Mouse (Mus musculus) hindbrain, embryonic 15.5 days (tissue): ENCODE data around the gene I830077J02Rik. TPM values are rescaled to one million over a fixed set of nuclear protein-coding genes. Genes with fewer than 3 reads are reported as not detected.

Experiments used
- ATAC-seq: fragments of 200-750 bp; cut with Nextera tagmentation; 2 replicates; pipeline ENCODE4 v1.8.0; 2017; ENCODE audit warnings: low read depth, moderate number of reproducible peaks, moderate TSS enrichment; ENCODE audit not compliant: low FRiP score
- H3K27ac ChIP-seq: fragments of 300-500 bp; sonication (generic); replicated peaks from 2 replicates; pipeline ENCODE4 v1.5.1; 2015; ENCODE audit warnings: mild to moderate bottlenecking, inconsistent platforms
- H3K27me3 ChIP-seq: fragments of 300-500 bp; sonication (generic); 2 replicates; pipeline ENCODE4 v1.6.1; 2015; ENCODE audit warnings: control low read depth, inconsistent platforms
- H3K36me3 ChIP-seq: fragments of 300-500 bp; sonication (generic); 2 replicates; pipeline ENCODE4 v1.6.1; 2015; ENCODE audit warnings: control low read depth, inconsistent platforms
- H3K4me1 ChIP-seq: fragments of 300-500 bp; sonication (generic); replicated peaks from 2 replicates; pipeline ENCODE4 v1.6.1; 2015; ENCODE audit warnings: control low read depth, inconsistent platforms
- H3K4me2 ChIP-seq: fragments of 300-500 bp; sonication (generic); 2 replicates; pipeline ENCODE4 v1.6.1; 2015; ENCODE audit warnings: moderate library complexity, mild to moderate bottlenecking, inconsistent platforms
- H3K4me3 ChIP-seq: fragments of 300-500 bp; sonication (generic); 2 replicates; pipeline ENCODE4 v1.5.1; 2015; ENCODE audit warnings: mild to moderate bottlenecking, inconsistent platforms
- H3K9ac ChIP-seq: fragments of 300-500 bp; sonication (generic); 2 replicates; pipeline ENCODE4 v1.6.1; 2015; ENCODE audit warnings: inconsistent platforms
- H3K9me3 ChIP-seq: fragments of 300-500 bp; sonication (generic); 2 replicates; pipeline ENCODE4 v1.6.1; 2016; ENCODE audit warnings: control low read depth, inconsistent platforms
- WGBS: fragments of 180-500 bp; shearing (Covaris S2); methylation state at CpG from one replicate; pipeline ENCODE4 v1.1.7; 2015; 5-methylcytosine and 5-hydroxymethylcytosine counted together
- polyA plus RNA-seq: library from polyadenylated mRNA; unstranded; fragments of >200 nt; fragmentation: Nextera tagmentation; extraction: Ambion mirVana; gene quantifications from 2 replicates; pipeline ENCODE4 v1.2.1, GENCODE M21; 2015

Gene I830077J02Rik
- polyA plus RNA-seq, 1 experiment from 2014 or later: 0.17 TPM

- WGBS: 86% methylated on average over 3 of the region's 3 CpGs
- H3K36me3 ChIP-seq: no peaks in the 10 kb centered on the region
- H3K9ac ChIP-seq: no peak overlapping the region
- ATAC-seq: no peak
- H3K27ac ChIP-seq: no peak overlapping the region
- H3K27me3 ChIP-seq: no peaks in the 10 kb centered on the region
- H3K9me3 ChIP-seq: no peaks in the 10 kb centered on the region
- no peaks in the 10 kb centered on the region for H3K4me1 ChIP-seq
- H3K4me2 ChIP-seq: no peak overlapping the region
- H3K4me3 ChIP-seq: no peak overlapping the region
These were observed 31.7 kb downstream of the I830077J02Rik start for GRCm38 (mm10) chr3:105900716-105901115.

GRCm38 (mm10) chr3:105900266-105900665 is 32.2 kb downstream of the I830077J02Rik start:
- Histone ChIP-seq H3K4me2 (no peak overlapping the region), H3K27ac (no peak overlapping the region), H3K9ac (no peak overlapping the region), H3K36me3 (no peaks in the 10 kb centered on the region), H3K4me1 (no peaks in the 10 kb centered on the region), H3K9me3 (no peaks in the 10 kb centered on the region), H3K4me3 (no peak overlapping the region), H3K27me3 (no peaks in the 10 kb centered on the region)
- ATAC-seq: no peak
- WGBS: 82% methylated on average over 6 of the region's 6 CpGs

- Histone ChIP-seq H3K27me3 (no peaks in the 10 kb centered on the region), H3K36me3 (no peaks in the 10 kb centered on the region), H3K4me1 (no peaks in the 10 kb centered on the region), H3K9me3 (no peaks in the 10 kb centered on the region), H3K9ac (no peak overlapping the region), H3K4me2 (no peak overlapping the region), H3K27ac (no peak overlapping the region), H3K4me3 (no peak overlapping the region)
- ATAC-seq: peak; percentile 86
- 42% methylated on average over 8 of the region's 8 CpGs for WGBS
These were observed 32.9 kb downstream of the I830077J02Rik start for GRCm38 (mm10) chr3:105899394-105900147.

GRCm38 (mm10) chr3:105898861-105899260 is 33.6 kb downstream of the I830077J02Rik start:
- Histone ChIP-seq H3K4me2 (no peak overlapping the region), H3K4me3 (no peak overlapping the region), H3K27me3 (no peaks in the 10 kb centered on the region), H3K9ac (no peak overlapping the region), H3K9me3 (no peaks in the 10 kb centered on the region), H3K27ac (no peak overlapping the region), H3K36me3 (no peaks in the 10 kb centered on the region), H3K4me1 (no peaks in the 10 kb centered on the region)
- 95% methylated on average over 11 of the region's 11 CpGs for WGBS
- no peak for ATAC-seq

GRCm38 (mm10) chr3:105898325-105898724 is 34.1 kb downstream of the I830077J02Rik start:
- H3K36me3 ChIP-seq: no peaks in the 10 kb centered on the region
- H3K9ac ChIP-seq: no peak overlapping the region
- no peak overlapping the region for H3K4me2 ChIP-seq
- H3K9me3 ChIP-seq: no peaks in the 10 kb centered on the region
- 82% methylated on average over 2 of the region's 2 CpGs for WGBS
- no peak overlapping the region for H3K4me3 ChIP-seq
- ATAC-seq: no peak
- H3K4me1 ChIP-seq: no peaks in the 10 kb centered on the region
- no peaks in the 10 kb centered on the region for H3K27me3 ChIP-seq
- H3K27ac ChIP-seq: no peak overlapping the region

GRCm38 (mm10) chr3:105896811-105897210 is 35.7 kb downstream of the I830077J02Rik start:
- no peak overlapping the region for H3K27ac ChIP-seq
- ATAC-seq: no peak

GRCm38 (mm10) chr3:105894601-105895592 is 37.6 kb downstream of the I830077J02Rik start:
- no peak for ATAC-seq
- Histone ChIP-seq H3K4me3 (no peak overlapping the region), H3K27me3 (no peaks in the 10 kb centered on the region), H3K36me3 (no peaks in the 10 kb centered on the region), H3K9me3 (no peaks in the 10 kb centered on the region), H3K4me2 (no peak overlapping the region), H3K27ac (no peak overlapping the region), H3K4me1 (no peaks in the 10 kb centered on the region), H3K9ac (no peak overlapping the region)
- 82% methylated on average over 23 of the region's 23 CpGs for WGBS

More at GRCm38 (mm10) chr3:105896811-105897210, 35.7 kb downstream of the I830077J02Rik start:
- H3K27me3 ChIP-seq: no peaks in the 10 kb centered on the region
- H3K9me3 ChIP-seq: no peaks in the 10 kb centered on the region
- H3K4me3 ChIP-seq: no peak overlapping the region
- H3K4me1 ChIP-seq: no peaks in the 10 kb centered on the region
- 86% methylated on average over 3 of the region's 3 CpGs for WGBS
- H3K36me3 ChIP-seq: no peaks in the 10 kb centered on the region
- H3K9ac ChIP-seq: no peak overlapping the region
- no peak overlapping the region for H3K4me2 ChIP-seq

GRCm38 (mm10) chr3:105893941-105894391 is 38.5 kb downstream of the I830077J02Rik start:
- Histone ChIP-seq H3K36me3 (no peaks in the 10 kb centered on the region), H3K4me2 (no peak overlapping the region), H3K27me3 (no peaks in the 10 kb centered on the region), H3K9ac (no peak overlapping the region), H3K4me3 (no peak overlapping the region), H3K27ac (no peak overlapping the region), H3K9me3 (no peaks in the 10 kb centered on the region), H3K4me1 (no peaks in the 10 kb centered on the region)
- WGBS: 73% methylated on average over 6 of the region's 6 CpGs
- no peak for ATAC-seq

GRCm38 (mm10) chr3:105892572-105893495 is 39.6 kb downstream of the I830077J02Rik start:
- H3K36me3 ChIP-seq: no peaks in the 10 kb centered on the region
- no peak overlapping the region for H3K9ac ChIP-seq
- no peaks in the 10 kb centered on the region for H3K27me3 ChIP-seq
- no peak overlapping the region for H3K4me2 ChIP-seq
- H3K9me3 ChIP-seq: no peaks in the 10 kb centered on the region
- no peak for ATAC-seq
- no peak overlapping the region for H3K4me3 ChIP-seq
- 91% methylated on average over 19 of the region's 19 CpGs for WGBS
- H3K4me1 ChIP-seq: no peaks in the 10 kb centered on the region
- H3K27ac ChIP-seq: no peak overlapping the region

GRCm38 (mm10) chr3:105891760-105892571 is 40.5 kb downstream of the I830077J02Rik start:
- H3K36me3 ChIP-seq: no peaks in the 10 kb centered on the region
- no peaks in the 10 kb centered on the region for H3K4me1 ChIP-seq
- H3K27ac ChIP-seq: no peak overlapping the region
- H3K9ac ChIP-seq: no peak overlapping the region
- H3K27me3 ChIP-seq: no peaks in the 10 kb centered on the region
- H3K4me3 ChIP-seq: no peak overlapping the region
- 86% methylated on average over 10 of the region's 10 CpGs for WGBS
- no peaks in the 10 kb centered on the region for H3K9me3 ChIP-seq
- no peak for ATAC-seq
- H3K4me2 ChIP-seq: no peak overlapping the region

GRCm38 (mm10) chr3:105891141-105891540 is 41.3 kb downstream of the I830077J02Rik start:
- H3K27ac ChIP-seq: no peak overlapping the region
- no peaks in the 10 kb centered on the region for H3K4me1 ChIP-seq
- no peak overlapping the region for H3K4me2 ChIP-seq
- no peaks in the 10 kb centered on the region for H3K27me3 ChIP-seq
- WGBS: 76% methylated on average over 3 of the region's 3 CpGs
- H3K36me3 ChIP-seq: no peaks in the 10 kb centered on the region
- H3K4me3 ChIP-seq: no peak overlapping the region
- H3K9ac ChIP-seq: no peak overlapping the region
- no peaks in the 10 kb centered on the region for H3K9me3 ChIP-seq
- ATAC-seq: no peak
